Mouse (Mus musculus) limb, embryonic 13.5 days (tissue): ENCODE data around the gene Wdr77. TPM values are rescaled to one million over a fixed set of nuclear protein-coding genes. Genes with fewer than 3 reads are reported as not detected.

Experiments used
- ATAC-seq: fragments of 200-750 bp; cut with Nextera tagmentation; 2 replicates; pipeline ENCODE4 v1.8.0; 2017; ENCODE audit warnings: low read depth, moderate number of reproducible peaks, moderate TSS enrichment; ENCODE audit not compliant: low FRiP score
- H3K27ac ChIP-seq: fragments of 300-500 bp; sonication (generic); 2 replicates; pipeline ENCODE4 v1.5.1; 2015; ENCODE audit warnings: inconsistent platforms, mild to moderate bottlenecking, moderate library complexity
- H3K27me3 ChIP-seq: fragments of 300-500 bp; sonication (generic); 2 replicates; pipeline ENCODE4 v1.6.1; 2015; ENCODE audit warnings: mild to moderate bottlenecking, inconsistent platforms
- H3K36me3 ChIP-seq: fragments of 300-500 bp; sonication (generic); 2 replicates; pipeline ENCODE4 v1.6.1; 2015; ENCODE audit warnings: inconsistent platforms, mild to moderate bottlenecking, moderate library complexity
- H3K4me1 ChIP-seq: fragments of 300-500 bp; sonication (generic); 2 replicates; pipeline ENCODE4 v1.6.1; 2015; ENCODE audit warnings: inconsistent platforms
- H3K4me2 ChIP-seq: fragments of 300-500 bp; sonication (generic); replicated peaks from 2 replicates; pipeline ENCODE4 v1.6.1; 2015; ENCODE audit warnings: inconsistent platforms, mild to moderate bottlenecking, moderate library complexity
- H3K4me3 ChIP-seq: fragments of 300-500 bp; sonication (generic); 2 replicates; pipeline ENCODE4 v1.5.1; 2015; ENCODE audit warnings: moderate library complexity, mild to moderate bottlenecking, inconsistent platforms
- H3K9ac ChIP-seq: fragments of 300-500 bp; sonication (generic); 2 replicates; pipeline ENCODE4 v1.6.1; 2015; ENCODE audit warnings: mild to moderate bottlenecking, inconsistent platforms
- H3K9me3 ChIP-seq: fragments of 300-500 bp; sonication (generic); 2 replicates; pipeline ENCODE4 v1.6.1; 2016; ENCODE audit warnings: inconsistent platforms
- WGBS: fragments of 180-500 bp; shearing (Covaris S2); methylation state at CpG from one replicate; pipeline ENCODE4 v1.1.7; 2015; 5-methylcytosine and 5-hydroxymethylcytosine counted together
- polyA plus RNA-seq: library from polyadenylated mRNA; unstranded; fragments of >200 nt; fragmentation: Nextera tagmentation; extraction: Ambion mirVana; gene quantifications from 2 replicates; pipeline ENCODE4 v1.2.1, GENCODE M21; 2015

Gene Wdr77
- polyA plus RNA-seq, 1 experiment from 2014 or later = 114 TPM

- H3K9me3 ChIP-seq = no peaks in the 10 kb centered on the region
- H3K4me1 ChIP-seq = no peaks in the 10 kb centered on the region
- no peaks in the 10 kb centered on the region for H3K27me3 ChIP-seq
- H3K9ac ChIP-seq = no peak overlapping the region
- no peak overlapping the region for H3K4me2 ChIP-seq
- ATAC-seq = no peak
- WGBS = 78% methylated on average over 7 of the region's 7 CpGs
- no peak overlapping the region for H3K4me3 ChIP-seq
- H3K36me3 ChIP-seq = no peaks in the 10 kb centered on the region
- H3K27ac ChIP-seq = no peak overlapping the region
Measured at GRCm38 (mm10) chr3:105927561-105928194, 31.5 kb upstream of the Wdr77 start.

GRCm38 (mm10) chr3:105928195-105928569 lies 31.0 kb upstream of the Wdr77 start:
- Histone ChIP-seq H3K4me3 (no peak overlapping the region), H3K9ac (no peak overlapping the region), H3K4me1 (no peaks in the 10 kb centered on the region), H3K36me3 (no peaks in the 10 kb centered on the region), H3K9me3 (no peaks in the 10 kb centered on the region), H3K27ac (no peak overlapping the region), H3K27me3 (no peaks in the 10 kb centered on the region), H3K4me2 (no peak overlapping the region)
- ATAC-seq = no peak
- 89% methylated on average over 3 of the region's 3 CpGs for WGBS

GRCm38 (mm10) chr3:105928781-105929180 lies 30.4 kb upstream of the Wdr77 start:
- H3K4me2 ChIP-seq = no peak overlapping the region
- no peak overlapping the region for H3K9ac ChIP-seq
- 86% methylated on average over 6 of the region's 6 CpGs for WGBS
- H3K9me3 ChIP-seq = no peaks in the 10 kb centered on the region
- no peak overlapping the region for H3K4me3 ChIP-seq
- no peak overlapping the region for H3K27ac ChIP-seq
- no peak for ATAC-seq
- H3K27me3 ChIP-seq = no peaks in the 10 kb centered on the region
- no peaks in the 10 kb centered on the region for H3K36me3 ChIP-seq
- H3K4me1 ChIP-seq = no peaks in the 10 kb centered on the region

- WGBS = 83% methylated on average over 7 of the region's 7 CpGs
- Histone ChIP-seq H3K4me1 (no peaks in the 10 kb centered on the region), H3K9me3 (no peaks in the 10 kb centered on the region), H3K4me2 (no peak overlapping the region), H3K9ac (no peak overlapping the region), H3K4me3 (no peak overlapping the region), H3K27me3 (no peaks in the 10 kb centered on the region), H3K27ac (no peak overlapping the region), H3K36me3 (no peaks in the 10 kb centered on the region; the same call in 1 of the 2 replicates)
- ATAC-seq = no peak
Measured at GRCm38 (mm10) chr3:105929821-105930220, 29.3 kb upstream of the Wdr77 start.

GRCm38 (mm10) chr3:105931095-105931494 lies 28.1 kb upstream of the Wdr77 start:
- Histone ChIP-seq H3K4me2 (no peak overlapping the region), H3K27me3 (no peaks in the 10 kb centered on the region), H3K9ac (no peak overlapping the region), H3K27ac (no peak overlapping the region), H3K4me3 (no peak overlapping the region), H3K36me3 (no peaks in the 10 kb centered on the region; the same call in 1 of the 2 replicates), H3K9me3 (no peaks in the 10 kb centered on the region), H3K4me1 (no peaks in the 10 kb centered on the region)
- no peak for ATAC-seq
- WGBS = 91% methylated on average over 2 of the region's 2 CpGs

- 79% methylated on average over 8 of the region's 8 CpGs for WGBS
- no peak for ATAC-seq
- no peak within 1 kb of the TSS for H3K4me2 ChIP-seq
- H3K9ac ChIP-seq = no peak within 1 kb of the TSS
- H3K9me3 ChIP-seq = no peaks in the 10 kb centered on the region
- H3K4me1 ChIP-seq = no peaks in the 10 kb centered on the region
- no peak within 1 kb of the TSS for H3K4me3 ChIP-seq
- no peaks in the 10 kb centered on the region for H3K27me3 ChIP-seq
- H3K27ac ChIP-seq = no peak within 1 kb of the TSS
- peaks cover 6% of the 10 kb centered on the region for H3K36me3 ChIP-seq
Measured at GRCm38 (mm10) chr3:105932240-105933071, 26.7 kb upstream of the Wdr77 start, which contains the start of gene I830077J02Rik. I830077J02Rik (minus strand) TSS chr3:105932664.

GRCm38 (mm10) chr3:105933926-105934325 lies 25.2 kb upstream of the Wdr77 start:
- ATAC-seq = no peak
- Histone ChIP-seq H3K4me1 (no peaks in the 10 kb centered on the region), H3K9ac (no peak overlapping the region), H3K27me3 (no peaks in the 10 kb centered on the region), H3K4me2 (no peak overlapping the region), H3K36me3 (peaks cover 10% of the 10 kb centered on the region), H3K9me3 (no peaks in the 10 kb centered on the region), H3K27ac (no peak overlapping the region), H3K4me3 (no peak overlapping the region)
- WGBS = 92% methylated on average over 6 of the region's 6 CpGs

- WGBS = 81% methylated on average over 5 of the region's 5 CpGs
- H3K4me1 ChIP-seq = no peaks in the 10 kb centered on the region
- H3K4me2 ChIP-seq = no peak overlapping the region
- no peak for ATAC-seq
- no peak overlapping the region for H3K4me3 ChIP-seq
- H3K36me3 ChIP-seq = peaks cover 15% of the 10 kb centered on the region
- H3K9ac ChIP-seq = no peak overlapping the region
- H3K27ac ChIP-seq = no peak overlapping the region
- no peaks in the 10 kb centered on the region for H3K9me3 ChIP-seq
- H3K27me3 ChIP-seq = no peaks in the 10 kb centered on the region
Measured at GRCm38 (mm10) chr3:105935033-105935432, 24.1 kb upstream of the Wdr77 start.

GRCm38 (mm10) chr3:105936111-105936510 lies 23.1 kb upstream of the Wdr77 start:
- WGBS = 92% methylated on average over 4 of the region's 4 CpGs
- Histone ChIP-seq H3K27me3 (no peaks in the 10 kb centered on the region), H3K9ac (no peak overlapping the region), H3K36me3 (peaks cover 25% of the 10 kb centered on the region), H3K4me1 (no peaks in the 10 kb centered on the region), H3K4me3 (no peak overlapping the region), H3K27ac (no peak overlapping the region), H3K9me3 (no peaks in the 10 kb centered on the region), H3K4me2 (no peak overlapping the region)
- no peak for ATAC-seq

- no peaks in the 10 kb centered on the region for H3K9me3 ChIP-seq
- peaks cover 69% of the 10 kb centered on the region for H3K36me3 ChIP-seq
- no peak overlapping the region for H3K4me2 ChIP-seq
- 0 out of 2 replicates have a peak, but pooled peaks cover 2% of the 10 kb centered on the region for H3K4me1 ChIP-seq
- no peak overlapping the region for H3K4me3 ChIP-seq
- H3K27ac ChIP-seq = no peak overlapping the region
- H3K9ac ChIP-seq = no peak overlapping the region
- H3K27me3 ChIP-seq = no peaks in the 10 kb centered on the region
- no peak for ATAC-seq
- WGBS = 97% methylated on average over 7 of the region's 7 CpGs
Measured at GRCm38 (mm10) chr3:105951348-105951747, 7.8 kb upstream of the Wdr77 start.

GRCm38 (mm10) chr3:105957235-105957634 lies 1.9 kb upstream of the Wdr77 start:
- no peak overlapping the region for H3K4me3 ChIP-seq
- no peak for ATAC-seq
- H3K9me3 ChIP-seq = no peaks in the 10 kb centered on the region; the same call in 1 of the 2 replicates
- H3K27me3 ChIP-seq = no peaks in the 10 kb centered on the region
- H3K9ac ChIP-seq = peak overlapping the region; percentile 96; the same call in 1 of the 2 replicates
- 91% methylated on average over 1 of the region's 1 CpGs for WGBS
- H3K36me3 ChIP-seq = peaks cover 43% of the 10 kb centered on the region
- H3K4me2 ChIP-seq = peak overlapping the region; percentile 87; the same call in 1 of the 2 replicates
- no peak overlapping the region for H3K27ac ChIP-seq
- peaks cover 32% of the 10 kb centered on the region for H3K4me1 ChIP-seq

GRCm38 (mm10) chr3:105958204-105958603 lies 965 bp upstream of the Wdr77 start:
- Histone ChIP-seq H3K4me1 (peaks cover 32% of the 10 kb centered on the region), H3K27me3 (no peaks in the 10 kb centered on the region), H3K9ac (peak overlapping the region; percentile 96), H3K27ac (no peak overlapping the region), H3K4me2 (peak overlapping the region; percentile 87), H3K4me3 (peak overlapping the region; percentile 95), H3K36me3 (peaks cover 43% of the 10 kb centered on the region), H3K9me3 (no peaks in the 10 kb centered on the region; the same call in 1 of the 2 replicates)
- WGBS = 51% methylated on average over 5 of the region's 5 CpGs
- ATAC-seq = no peak
